Mouse (Mus musculus): ENCODE data around the gene Slc4a8.

DNA sequence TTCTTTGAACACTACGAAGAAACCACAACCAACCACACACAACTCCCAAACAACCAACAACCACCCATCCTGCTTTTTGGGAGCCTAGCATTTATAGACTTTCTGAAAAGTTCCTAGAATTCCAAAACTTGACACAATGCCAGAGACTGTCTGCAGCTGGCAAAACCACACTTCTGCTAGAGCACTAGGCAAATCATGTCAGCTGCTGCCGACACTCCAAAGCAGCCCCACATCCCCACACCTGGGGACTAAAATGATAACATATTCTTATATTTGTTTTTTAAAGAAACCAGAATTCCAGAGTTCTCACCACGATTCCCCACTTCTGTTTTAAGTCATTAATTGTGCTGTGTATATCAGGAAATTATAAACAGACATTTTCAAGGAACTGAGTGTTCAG lies 57.3 kb downstream of the Slc4a8 start:
- TF ChIP-seq E2F4 (IDR thresholded peaks at IDR 0.05; ENCODE audit: insufficient read depth) (no peak), POLR2A (IDR thresholded peaks at IDR 0.05; ENCODE audit: insufficient read length, low read depth) (no peak), CEBPB (IDR thresholded peaks at IDR 0.05; ENCODE audit: insufficient read depth, poor library complexity, severe bottlenecking) (no peak), MYOG (IDR thresholded peaks at IDR 0.05; ENCODE audit: control insufficient read depth in 1 of 3, insufficient read depth in 1 of 3, insufficient read length in 2 of 3, low read depth in 2 of 3) (peak in 1 of 3 experiments; percentile 49), MAX (IDR thresholded peaks at IDR 0.05; ENCODE audit: low read depth) (no peak), POLR2AphosphoS2 (IDR thresholded peaks at IDR 0.05; ENCODE audit: insufficient read length, low read depth) (no peak), USF1 (IDR thresholded peaks at IDR 0.05; ENCODE audit: low read depth) (no peak), MYOD1 (IDR thresholded peaks at IDR 0.05; ENCODE audit: control insufficient read depth in 1 of 3, insufficient read length in 2 of 3, low read depth in 2 of 3) (peak in 2 of 3 experiments; percentile 89 to 91)
